Mouse (Mus musculus) spleen, adult 2 months (tissue): ENCODE data around the gene Akip1.

Experiments
- CTCF ChIP-seq: fragments of 200-500 bp; IDR thresholded peaks from 2 replicates; pipeline ENCODE4 v1.5.1; 2011; ENCODE audit warnings: mild to moderate bottlenecking, inconsistent platforms; ENCODE audit not compliant: insufficient read depth, insufficient read length, insufficient replicate concordance; ENCODE audit errors: extremely low read depth
- POLR2A ChIP-seq: fragments of 200-500 bp; IDR thresholded peaks from 2 replicates; pipeline ENCODE4 v1.6.1; 2011; ENCODE audit warnings: low read depth, low read length, inconsistent platforms

DNA sequence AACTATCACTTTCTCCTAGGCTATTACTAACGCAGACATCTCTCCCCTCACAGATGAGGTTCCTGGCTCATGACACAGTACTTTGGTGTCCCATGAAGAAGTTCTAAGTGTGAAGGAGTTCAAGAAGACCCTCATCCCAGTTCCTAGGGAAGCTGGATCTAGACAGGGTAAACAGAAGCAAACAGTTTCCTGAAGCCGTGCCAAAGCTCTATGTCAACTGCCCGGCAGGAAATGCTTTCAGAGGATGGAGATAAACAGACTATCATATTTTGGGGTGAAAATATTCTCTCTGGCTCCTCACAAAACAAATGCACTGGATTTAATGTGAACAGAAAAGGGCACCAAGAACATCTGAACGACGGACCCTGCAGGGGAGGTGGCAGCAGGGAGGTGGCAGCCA lies 12.5 kb upstream of the Akip1 start:
- TF ChIP-seq CTCF (no peak), POLR2A (no peak)
